Mouse (Mus musculus) limb, embryonic 14.5 days (tissue): ENCODE results near the gene Rdh9. TPM values are rescaled to one million over a fixed set of nuclear protein-coding genes. Genes with fewer than 3 reads are reported as not detected.

ENCODE experiments used
- ATAC-seq: fragments of 200-750 bp; cut with Nextera tagmentation; 2 replicates; pipeline ENCODE4 v1.8.0; 2017; ENCODE audit warnings: low read depth, moderate number of reproducible peaks, moderate TSS enrichment; ENCODE audit not compliant: low FRiP score
- DNase-seq: peaks from one replicate; pipeline ENCODE4 v3.0.0-alpha.2; 2015; ENCODE audit warnings: low spot score
- H3K27ac ChIP-seq: fragments of 300-500 bp; sonication (generic); replicated peaks from 2 replicates; pipeline ENCODE4 v1.5.1; 2014; ENCODE audit warnings: low read depth, mild to moderate bottlenecking, low read length, moderate library complexity, mixed read lengths
- H3K27me3 ChIP-seq: fragments of 300-500 bp; sonication (generic); 2 replicates; pipeline ENCODE4 v1.6.1; 2014; ENCODE audit warnings: low read length, mixed read lengths; ENCODE audit not compliant: control insufficient read depth, insufficient read depth
- H3K36me3 ChIP-seq: fragments of 300-500 bp; sonication (generic); 2 replicates; pipeline ENCODE4 v1.6.1; 2014; ENCODE audit warnings: mild to moderate bottlenecking, low read length, moderate library complexity, mixed read lengths; ENCODE audit not compliant: control insufficient read depth, insufficient read depth
- H3K4me1 ChIP-seq: fragments of 300-500 bp; sonication (generic); 2 replicates; pipeline ENCODE4 v1.6.1; 2014; ENCODE audit warnings: antibody characterized with exemption, low read length, mixed read lengths; ENCODE audit not compliant: control insufficient read depth, insufficient read depth
- H3K4me2 ChIP-seq: fragments of 300-500 bp; sonication (generic); replicated peaks from 2 replicates; pipeline ENCODE4 v1.6.1; 2014; ENCODE audit warnings: low read depth, mild to moderate bottlenecking, low read length, moderate library complexity; ENCODE audit not compliant: severe bottlenecking
- H3K4me3 ChIP-seq: fragments of 300-500 bp; sonication (generic); replicated peaks from 2 replicates; pipeline ENCODE4 v1.5.1; 2014; ENCODE audit warnings: low read length
- H3K9ac ChIP-seq: fragments of 300-500 bp; sonication (generic); 2 replicates; pipeline ENCODE4 v1.6.1; 2014; ENCODE audit warnings: mild to moderate bottlenecking, low read depth, low read length, moderate library complexity; ENCODE audit not compliant: severe bottlenecking
- H3K9me3 ChIP-seq: fragments of 300-500 bp; sonication (generic); 2 replicates; pipeline ENCODE4 v1.6.1; 2016; ENCODE audit warnings: low read length; ENCODE audit not compliant: control insufficient read depth
- POLR2A ChIP-seq: fragments of 200-500 bp; IDR thresholded peaks from 2 replicates; pipeline ENCODE4 v1.8.0; 2012; ENCODE audit warnings: inconsistent platforms, mild to moderate bottlenecking, moderate library complexity, borderline replicate concordance; ENCODE audit not compliant: insufficient read depth, insufficient read length; ENCODE audit errors: extremely low read depth
- WGBS: fragments of 180-500 bp; shearing (Covaris S2); extraction: QIAGEN DNeasy Blood & Tissue Kit; methylation state at CpG from one replicate; pipeline ENCODE4 v1.1.7; 2014; 5-methylcytosine and 5-hydroxymethylcytosine counted together
- polyA plus RNA-seq, 2 experiments: library from polyadenylated mRNA; depleted of rRNA in 1 of 2; stranded (reverse) in 1 of 2; unstranded in 1 of 2; fragments of >200 nt; fragmentation: Nextera tagmentation in 1 of 2; extraction: Ambion mirVana in 1 of 2; gene quantifications; 2 replicates each; pipeline versions ENCODE4 v1.2.1 to v1.2.3; 2012 to 2014

The Rdh9 gene
- polyA plus RNA-seq, 2 experiments, result 0.33 TPM; not detected in 1

DNA sequence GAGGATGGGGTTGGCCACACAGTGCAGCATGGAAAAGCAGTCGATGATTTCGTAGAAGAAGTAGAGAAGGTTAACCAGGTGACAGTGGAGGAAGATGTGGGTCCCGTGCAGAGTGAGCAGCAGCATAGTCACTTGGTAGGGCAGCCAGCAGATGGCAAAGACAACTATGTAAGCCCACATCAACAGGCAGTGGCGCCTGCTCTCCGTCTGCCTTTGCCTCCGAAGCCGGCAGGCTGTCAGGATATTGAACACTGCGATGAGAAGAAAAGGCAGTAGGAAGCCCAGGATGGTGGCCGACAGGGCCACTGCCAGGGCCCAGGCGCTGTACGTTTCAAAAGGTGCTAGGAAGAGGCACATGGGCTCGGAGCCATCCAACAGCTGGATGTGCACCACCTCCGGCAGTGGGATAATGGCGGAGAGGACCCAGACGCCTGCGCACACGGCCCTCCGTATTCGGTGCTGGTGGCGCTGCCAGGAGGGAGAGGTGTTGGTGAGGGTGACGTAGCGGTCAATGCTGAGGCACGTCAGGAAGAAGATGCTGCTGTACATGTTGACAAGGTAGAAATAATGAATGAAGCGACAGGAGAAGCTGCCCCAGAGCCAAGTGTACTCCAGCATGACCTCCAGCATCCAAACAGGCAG, 25.9 kb upstream of the Rdh9 start:
- H3K4me2 ChIP-seq, result peak overlapping the region; percentile 25
- no peak for TF ChIP-seq POLR2A
- DNase-seq (no peak), ATAC-seq (no peak)
- no peak overlapping the region for H3K27ac ChIP-seq
- H3K9ac ChIP-seq, result no peak overlapping the region
- no peaks in the 10 kb centered on the region for H3K27me3 ChIP-seq
- peaks cover 29% of the 10 kb centered on the region for H3K36me3 ChIP-seq
- 55% methylated on average over 24 of the region's 24 CpGs for WGBS
- H3K4me3 ChIP-seq, result no peak overlapping the region
- peaks cover 6% of the 10 kb centered on the region; the same call in 1 of the 2 replicates for H3K4me1 ChIP-seq
- H3K9me3 ChIP-seq, result no peaks in the 10 kb centered on the region

DNA sequence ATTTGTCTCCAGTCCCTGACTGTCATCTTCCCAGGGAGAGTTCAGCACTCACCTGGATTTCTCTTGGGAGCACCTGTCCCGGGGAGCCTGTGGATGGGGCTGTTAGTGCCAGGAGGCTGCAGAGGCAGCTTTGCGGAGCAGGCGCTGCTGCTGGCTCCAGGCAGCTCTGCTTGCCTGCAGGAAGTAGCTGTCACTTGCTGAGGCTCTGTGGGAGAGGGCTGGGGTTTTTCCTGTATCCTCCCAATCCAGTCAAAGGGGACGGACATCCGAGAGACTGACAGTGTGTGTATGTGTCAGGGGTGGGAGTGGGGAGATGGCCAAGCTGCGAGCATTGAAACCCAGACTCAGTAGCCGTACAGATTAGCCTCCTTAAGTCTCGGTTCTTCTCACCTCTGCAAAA, 24.6 kb upstream of the Rdh9 start, which contains the start of gene Gpr182:
Gene Gpr182 (minus strand): TSS at position 185 of the 400 bp plus-strand sequence.
- 63% methylated on average over 8 of the region's 8 CpGs for WGBS
- H3K4me1 ChIP-seq, result peaks cover 6% of the 10 kb centered on the region; the same call in 1 of the 2 replicates
- no peak within 1 kb of the TSS for H3K4me2 ChIP-seq
- ATAC-seq (no peak), DNase-seq (no peak)
- no peaks in the 10 kb centered on the region for H3K27me3 ChIP-seq
- H3K9ac ChIP-seq, result no peak within 1 kb of the TSS
- peaks cover 18% of the 10 kb centered on the region for H3K36me3 ChIP-seq
- TF ChIP-seq POLR2A, result no peak
- no peaks in the 10 kb centered on the region for H3K9me3 ChIP-seq
- no peak within 1 kb of the TSS for H3K27ac ChIP-seq
- no peak within 1 kb of the TSS for H3K4me3 ChIP-seq

DNA sequence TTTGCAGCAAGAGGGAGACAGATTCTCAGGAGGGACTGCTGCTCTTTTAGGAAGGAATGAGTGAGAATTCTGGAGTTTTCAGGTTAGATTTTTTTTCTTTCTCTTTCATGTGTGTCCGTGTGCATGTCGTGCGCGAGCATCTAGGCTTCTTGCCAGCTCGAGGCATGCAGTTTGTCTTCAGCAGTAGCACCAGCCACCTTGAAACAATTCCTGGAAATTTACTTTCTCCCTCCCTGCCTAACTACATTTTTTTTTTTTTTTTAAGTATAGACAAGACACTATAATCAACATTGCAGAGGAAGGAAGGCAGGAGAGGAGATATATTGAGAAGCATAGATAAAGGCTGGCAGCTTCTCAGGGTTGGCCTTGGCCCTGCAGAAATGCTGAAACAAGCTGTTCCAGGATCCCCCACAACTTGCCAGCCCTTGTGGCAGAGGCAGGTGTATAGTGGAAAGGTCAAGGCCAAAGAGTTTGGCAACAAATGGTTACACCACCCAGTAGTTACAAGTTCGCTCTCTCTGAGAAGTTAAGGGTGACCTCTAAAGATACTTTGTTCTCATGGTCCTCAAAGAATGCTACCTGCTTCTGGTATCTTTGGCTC, 21.5 kb upstream of the Rdh9 start:
- no peak for ATAC-seq
- Histone ChIP-seq H3K9me3 (no peaks in the 10 kb centered on the region), H3K27me3 (no peaks in the 10 kb centered on the region), H3K36me3 (no peaks in the 10 kb centered on the region), H3K4me3 (no peak overlapping the region), H3K27ac (no peak overlapping the region), H3K9ac (no peak overlapping the region), H3K4me1 (no peaks in the 10 kb centered on the region; the same call in 1 of the 2 replicates), H3K4me2 (no peak overlapping the region)
- no peak for DNase-seq
- no peak for TF ChIP-seq POLR2A
- whole genome bisulfite sequencing, result 67% methylated on average over 6 of the region's 6 CpGs

DNA sequence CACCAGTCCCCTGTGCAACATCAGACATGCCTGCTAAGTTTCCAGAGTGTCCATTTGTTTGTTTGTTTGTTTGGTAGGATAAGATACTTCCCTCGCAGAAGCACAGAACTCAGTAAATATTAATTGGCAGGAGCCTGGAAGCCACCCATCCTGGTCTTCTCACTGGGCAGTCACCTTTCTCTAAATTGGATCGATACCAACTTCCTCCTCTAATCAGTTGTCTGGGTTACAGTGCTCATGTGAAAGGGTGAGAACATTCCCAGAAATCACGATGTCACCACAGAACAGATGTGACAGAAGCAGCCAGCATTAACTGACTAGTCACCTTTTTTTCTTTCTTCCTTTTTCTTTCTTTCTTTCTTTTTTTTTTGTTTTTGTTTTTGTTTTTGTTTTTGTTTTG, 20.9 kb upstream of the Rdh9 start:
- Histone ChIP-seq H3K9me3 (no peaks in the 10 kb centered on the region), H3K4me2 (no peak overlapping the region), H3K36me3 (no peaks in the 10 kb centered on the region), H3K27ac (no peak overlapping the region), H3K4me3 (no peak overlapping the region), H3K9ac (no peak overlapping the region), H3K4me1 (no peaks in the 10 kb centered on the region; the same call in 1 of the 2 replicates), H3K27me3 (no peaks in the 10 kb centered on the region)
- ATAC-seq, result no peak
- TF ChIP-seq POLR2A, result no peak
- DNase-seq, result no peak
- 76% methylated on average over 3 of the region's 3 CpGs for WGBS

DNA sequence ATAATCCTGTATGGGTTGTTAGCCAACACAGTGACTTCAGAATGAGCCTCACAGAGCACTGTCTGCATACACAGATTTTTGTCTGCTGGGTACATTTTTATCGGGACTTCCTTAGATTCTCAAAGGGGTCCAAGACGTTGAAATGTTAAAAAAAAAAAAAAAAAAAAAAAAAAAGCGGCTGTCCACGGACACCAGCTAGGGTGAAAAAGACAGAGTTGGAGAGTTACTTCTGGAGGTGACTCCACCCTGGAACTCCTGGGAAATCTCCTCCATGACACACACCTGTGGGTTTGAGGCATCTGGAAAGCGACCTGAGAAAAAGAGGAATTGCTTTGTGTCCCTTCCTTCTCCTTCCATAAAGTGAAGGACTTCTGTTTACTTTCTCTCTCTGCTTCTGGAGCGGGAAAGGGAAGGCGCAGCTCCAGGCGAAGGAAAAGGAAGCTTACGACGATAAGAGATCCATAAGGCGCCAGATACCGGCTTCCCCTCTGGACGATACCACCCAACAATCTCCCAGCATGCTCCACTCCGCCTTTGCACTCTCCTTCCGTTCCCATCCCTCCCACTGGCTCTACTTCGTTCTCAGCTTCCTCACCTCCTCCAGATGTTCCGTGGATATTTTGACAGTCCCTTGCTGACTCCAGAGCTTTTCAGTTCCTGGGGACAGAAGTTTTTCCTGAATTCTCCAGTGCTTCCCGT, 20.3 kb upstream of the Rdh9 start:
- ATAC-seq (no peak), DNase-seq (no peak)
- Histone ChIP-seq H3K9me3 (no peaks in the 10 kb centered on the region), H3K4me3 (no peak overlapping the region), H3K27me3 (no peaks in the 10 kb centered on the region), H3K36me3 (no peaks in the 10 kb centered on the region), H3K9ac (no peak overlapping the region), H3K27ac (no peak overlapping the region), H3K4me1 (no peaks in the 10 kb centered on the region; the same call in 1 of the 2 replicates), H3K4me2 (peak overlapping the region; percentile 20)
- WGBS, result 46% methylated on average over 17 of the region's 18 CpGs
- no peak for TF ChIP-seq POLR2A
